10 mouse cellular contexts compared by ENCODE assay signal in the genomic region with DNA sequence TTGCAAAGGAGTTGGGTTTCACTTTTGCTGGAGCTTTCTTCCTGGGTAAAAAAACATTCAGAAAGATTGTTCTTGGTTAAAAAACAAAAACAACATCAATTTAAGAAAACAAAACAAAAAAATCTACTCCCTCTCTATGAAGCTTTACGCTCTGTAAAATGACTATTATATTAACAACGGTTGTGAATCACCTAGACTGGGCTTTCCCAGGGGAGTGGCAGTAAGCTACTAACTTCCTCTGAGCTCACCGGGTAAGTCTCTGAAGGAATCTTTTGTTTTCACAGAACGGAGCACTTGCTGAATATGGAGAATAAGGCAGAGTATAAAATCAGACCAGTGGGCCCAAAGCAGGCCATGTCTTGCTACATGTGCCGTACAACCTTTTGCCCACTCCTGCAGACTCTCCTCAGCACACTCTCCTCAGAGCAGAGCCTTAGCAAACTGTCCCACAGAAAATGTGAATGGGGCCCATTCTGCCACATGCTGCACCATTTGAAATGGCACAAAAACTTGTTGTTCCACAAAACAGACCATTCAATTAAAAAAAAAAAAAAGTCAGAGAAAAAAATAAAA.
DNase-seq lines count a peak whose midpoint lies in the region; ATAC-seq and TF ChIP-seq lines count a peak whose summit lies in the region.
"Had no signal": no experiment of that assay in that cellular context is flagged by ENCODE, and none has a peak within 500 bp of the region (broad histone marks: within the 10 kb centered on the region; RNA-seq: fewer than 3 reads in every experiment).

No protein-coding gene starts in this region.

- ATAC-seq in heart, embryonic 14.5 days (ENCODE audit: insufficient number of reproducible peaks, insufficient read depth, low FRiP score, low read depth) = no peak
- ATAC-seq in forebrain, embryonic 15.5 days (replicated peaks) = no peak
- no peak for ATAC-seq in midbrain, postnatal 0 days (ENCODE audit: low FRiP score)
- ATAC-seq in intestine, embryonic 15.5 days = no peak
- ATAC-seq: liver, embryonic 12.5 days had no signal

- WGBS in heart, embryonic 14.5 days = 49% methylated on average over 5 of the region's 5 CpGs
- WGBS in forebrain, embryonic 15.5 days = 17% methylated on average over 5 of the region's 5 CpGs
- 31% methylated on average over 5 of the region's 5 CpGs for WGBS in midbrain, postnatal 0 days
- 53% methylated on average over 5 of the region's 5 CpGs for WGBS in intestine, embryonic 15.5 days

- H3K4me1 ChIP-seq in heart, embryonic 14.5 days (ENCODE audit: control insufficient read depth in 2 of 2, insufficient read depth in 2 of 2, low read length in 2 of 2) = peaks cover 2 to 4% of the 10 kb centered on the region in 2 experiments; a peak in 2 of 4 replicates
- peaks cover 11% of the 10 kb centered on the region for H3K4me1 ChIP-seq in forebrain, embryonic 15.5 days
- no peaks in the 10 kb centered on the region for H3K4me1 ChIP-seq in midbrain, postnatal 0 days (ENCODE audit: insufficient read depth, low read length)
- H3K4me1 ChIP-seq in intestine, embryonic 15.5 days (replicated peaks) = no peaks in the 10 kb centered on the region
- H3K4me1 ChIP-seq: liver, embryonic 12.5 days had no signal

- no peak overlapping the region for H3K27ac ChIP-seq in heart, embryonic 14.5 days (replicated peaks in 1 of 2; ENCODE audit: control insufficient read depth in 1 of 2, insufficient read depth in 1 of 2, low read depth in 2 of 2, low read length in 2 of 2)
- H3K27ac ChIP-seq in forebrain, embryonic 15.5 days (replicated peaks) = 0 out of 2 replicates have a peak overlapping the region, but pooled peaks have one; percentile 3
- 0 out of 2 replicates have a peak overlapping the region, but pooled peaks have one; percentile 13 for H3K27ac ChIP-seq in midbrain, postnatal 0 days (ENCODE audit: low read depth, low read length)
- H3K27ac ChIP-seq in intestine, embryonic 15.5 days = no peak overlapping the region
- H3K27ac ChIP-seq: liver, embryonic 12.5 days had no signal

- intact Hi-C loops in heart, postnatal 36 days (cut with DNase I) = no loop called here

- no peak for DNase-seq in heart, postnatal 36 days
- peak; percentile 13 for DNase-seq in brain, adult 2 months (ENCODE audit: low read depth, low spot score)
- DNase-seq in midbrain, postnatal 0 days (ENCODE audit: low spot score) = no peak
- DNase-seq in cerebellum, adult 8-10 months = no peak
- DNase-seq in kidney, adult 11 months = no peak
- DNase-seq: kidney, adult 9 months had no signal

- no peak overlapping the region for H3K4me3 ChIP-seq in heart, embryonic 14.5 days (ENCODE audit: control insufficient read depth in 1 of 2, insufficient read depth in 1 of 2, low read depth in 1 of 2, low read length in 2 of 2)
- no peak overlapping the region for H3K4me3 ChIP-seq in forebrain, embryonic 15.5 days
- H3K4me3 ChIP-seq in midbrain, postnatal 0 days (ENCODE audit: low read depth, low read length) = no peak overlapping the region
- H3K4me3 ChIP-seq in intestine, embryonic 15.5 days (replicated peaks) = no peak overlapping the region
- H3K4me3 ChIP-seq: liver, embryonic 12.5 days had no signal

- H3K27me3 ChIP-seq in heart, embryonic 14.5 days (ENCODE audit: control insufficient read depth, insufficient read depth, low read length) = no peaks in the 10 kb centered on the region
- H3K27me3 ChIP-seq in forebrain, embryonic 15.5 days = no peaks in the 10 kb centered on the region
- no peaks in the 10 kb centered on the region for H3K27me3 ChIP-seq in midbrain, postnatal 0 days (ENCODE audit: insufficient read depth, low read length)
- no peaks in the 10 kb centered on the region for H3K27me3 ChIP-seq in intestine, embryonic 15.5 days (replicated peaks)
- H3K27me3 ChIP-seq: liver, embryonic 12.5 days had no signal

- no peak overlapping the region for H3K9ac ChIP-seq in heart, embryonic 14.5 days (ENCODE audit: low read length)
- no peak overlapping the region for H3K9ac ChIP-seq in forebrain, embryonic 15.5 days (replicated peaks)
- H3K9ac ChIP-seq in midbrain, postnatal 0 days (replicated peaks; ENCODE audit: low read length, poor library complexity, severe bottlenecking) = no peak overlapping the region
- no peak overlapping the region for H3K9ac ChIP-seq in intestine, embryonic 15.5 days
- H3K9ac ChIP-seq: liver, embryonic 12.5 days had no signal

- H3K9me3 ChIP-seq in heart, embryonic 14.5 days (ENCODE audit: control insufficient read depth, low read length) = no peaks in the 10 kb centered on the region
- no peaks in the 10 kb centered on the region for H3K9me3 ChIP-seq in forebrain, embryonic 15.5 days
- H3K9me3 ChIP-seq in midbrain, postnatal 0 days (ENCODE audit: low read length) = no peaks in the 10 kb centered on the region
- H3K9me3 ChIP-seq in intestine, embryonic 15.5 days = no peaks in the 10 kb centered on the region
- H3K9me3 ChIP-seq: liver, embryonic 12.5 days had no signal

- H3K36me3 ChIP-seq in heart, embryonic 14.5 days (ENCODE audit: control insufficient read depth, insufficient read depth, low read length) = no peaks in the 10 kb centered on the region
- H3K36me3 ChIP-seq in forebrain, embryonic 15.5 days = no peaks in the 10 kb centered on the region
- no peaks in the 10 kb centered on the region for H3K36me3 ChIP-seq in midbrain, postnatal 0 days (ENCODE audit: insufficient read depth, low read length)
- no peaks in the 10 kb centered on the region for H3K36me3 ChIP-seq in intestine, embryonic 15.5 days
- H3K36me3 ChIP-seq: liver, embryonic 12.5 days had no signal

- no peak for TF ChIP-seq CTCF in midbrain, postnatal 0 days (IDR thresholded peaks at IDR 0.05)

- H3K4me2 ChIP-seq in heart, embryonic 14.5 days (ENCODE audit: low read length) = peak overlapping the region; percentile 43
- H3K4me2 ChIP-seq in forebrain, embryonic 15.5 days (replicated peaks) = no peak overlapping the region
- no peak overlapping the region for H3K4me2 ChIP-seq in midbrain, postnatal 0 days (ENCODE audit: low read depth, low read length, poor library complexity, severe bottlenecking)
- no peak overlapping the region for H3K4me2 ChIP-seq in intestine, embryonic 15.5 days (replicated peaks)
- H3K4me2 ChIP-seq: liver, embryonic 12.5 days had no signal

Comparison
In these comparisons a context has a peak if more than half of its experiments do, and no peak if none do; other contexts are left out.
1. H3K27ac ChIP-seq: peak in forebrain, embryonic 15.5 days (single experiment) and midbrain, postnatal 0 days (single experiment); none in heart, embryonic 14.5 days (0 of 2) and intestine, embryonic 15.5 days (single experiment).